Mouse (Mus musculus): ENCODE data around the gene Ripor2. TPM values are rescaled to one million over a fixed set of nuclear protein-coding genes. Genes with fewer than 3 reads are reported as not detected.
A peak's percentile ranks its signal among the peaks of the same experiment; 100 is the strongest.

Gene Ripor2
- polyA plus RNA-seq, 1 experiment from 2014 or later: 34.0 TPM

GRCm38 (mm10) chr13:24625071-24625470 lies 43.1 kb downstream of the Ripor2 start:
- Histone ChIP-seq H3K4me1 (peaks cover 21% of the 10 kb centered on the region), H3K27ac (peak overlapping the region; percentile 37; the same call in 1 of the 2 replicates), H3K4me3 (no peak overlapping the region), H3K4me2 (no peak overlapping the region), H3K36me3 (replicated peaks) (no peaks in the 10 kb centered on the region), H3K9me3 (no peaks in the 10 kb centered on the region), H3K9ac (no peak overlapping the region), H3K27me3 (replicated peaks) (no peaks in the 10 kb centered on the region)
- 12% methylated on average over 5 of the region's 5 CpGs for WGBS
- ATAC-seq (replicated peaks): peak; percentile 35

- no peak overlapping the region for H3K9ac ChIP-seq
- H3K27ac ChIP-seq: no peak overlapping the region
- no peaks in the 10 kb centered on the region for H3K9me3 ChIP-seq
- WGBS: 86% methylated on average over 6 of the region's 6 CpGs
- peaks cover 29% of the 10 kb centered on the region for H3K4me1 ChIP-seq
- no peak overlapping the region for H3K4me3 ChIP-seq
- no peak overlapping the region for H3K4me2 ChIP-seq
- H3K27me3 ChIP-seq (replicated peaks): no peaks in the 10 kb centered on the region
- H3K36me3 ChIP-seq (replicated peaks): no peaks in the 10 kb centered on the region
- ATAC-seq (replicated peaks): no peak
Observed at GRCm38 (mm10) chr13:24626698-24627436, 44.9 kb downstream of the Ripor2 start.

- Histone ChIP-seq H3K4me2 (no peak overlapping the region), H3K9ac (no peak overlapping the region), H3K27ac (peak overlapping the region; percentile 84), H3K4me1 (peaks cover 29% of the 10 kb centered on the region), H3K4me3 (no peak overlapping the region), H3K9me3 (no peaks in the 10 kb centered on the region), H3K27me3 (replicated peaks) (no peaks in the 10 kb centered on the region), H3K36me3 (replicated peaks) (no peaks in the 10 kb centered on the region)
- 88% methylated on average over 4 of the region's 4 CpGs for WGBS
- no peak for ATAC-seq (replicated peaks)
Observed at GRCm38 (mm10) chr13:24628192-24628591, 46.2 kb downstream of the Ripor2 start.

GRCm38 (mm10) chr13:24629073-24629621 lies 47.2 kb downstream of the Ripor2 start:
- ATAC-seq (replicated peaks): peak; percentile 87
- H3K9me3 ChIP-seq: no peaks in the 10 kb centered on the region
- H3K27ac ChIP-seq: peak overlapping the region; percentile 84
- 21% methylated on average over 6 of the region's 6 CpGs for WGBS
- H3K9ac ChIP-seq: no peak overlapping the region
- no peak overlapping the region for H3K4me2 ChIP-seq
- no peaks in the 10 kb centered on the region for H3K27me3 ChIP-seq (replicated peaks)
- no peak overlapping the region for H3K4me3 ChIP-seq
- no peaks in the 10 kb centered on the region for H3K36me3 ChIP-seq (replicated peaks)
- H3K4me1 ChIP-seq: peaks cover 29% of the 10 kb centered on the region

- WGBS: 32% methylated on average over 4 of the region's 4 CpGs
- H3K9me3 ChIP-seq: no peaks in the 10 kb centered on the region
- H3K27me3 ChIP-seq (replicated peaks): no peaks in the 10 kb centered on the region
- H3K4me1 ChIP-seq: peaks cover 29% of the 10 kb centered on the region
- H3K36me3 ChIP-seq (replicated peaks): no peaks in the 10 kb centered on the region
- no peak for ATAC-seq (replicated peaks)
- no peak overlapping the region for H3K4me3 ChIP-seq
- no peak overlapping the region for H3K9ac ChIP-seq
- H3K4me2 ChIP-seq: no peak overlapping the region
- peak overlapping the region; percentile 59 for H3K27ac ChIP-seq
Observed at GRCm38 (mm10) chr13:24630364-24630763, 48.4 kb downstream of the Ripor2 start.

GRCm38 (mm10) chr13:24632988-24633577 lies 51.1 kb downstream of the Ripor2 start:
- H3K9ac ChIP-seq: no peak overlapping the region
- peaks cover 36% of the 10 kb centered on the region for H3K4me1 ChIP-seq
- 66% methylated on average over 4 of the region's 4 CpGs for WGBS
- H3K4me2 ChIP-seq: no peak overlapping the region
- H3K4me3 ChIP-seq: no peak overlapping the region
- no peaks in the 10 kb centered on the region for H3K36me3 ChIP-seq (replicated peaks)
- H3K27ac ChIP-seq: no peak overlapping the region
- no peak for ATAC-seq (replicated peaks)
- H3K9me3 ChIP-seq: no peaks in the 10 kb centered on the region
- 0 out of 2 replicates have a peak, but pooled peaks cover 2% of the 10 kb centered on the region for H3K27me3 ChIP-seq (replicated peaks)

GRCm38 (mm10) chr13:24634346-24635120 lies 52.5 kb downstream of the Ripor2 start:
- Histone ChIP-seq H3K27me3 (replicated peaks) (0 out of 2 replicates have a peak, but pooled peaks cover 2% of the 10 kb centered on the region), H3K36me3 (replicated peaks) (no peaks in the 10 kb centered on the region), H3K4me3 (no peak overlapping the region), H3K9ac (no peak overlapping the region), H3K9me3 (no peaks in the 10 kb centered on the region), H3K4me2 (no peak overlapping the region), H3K4me1 (peaks cover 25% of the 10 kb centered on the region), H3K27ac (no peak overlapping the region)
- 88% methylated on average over 13 of the region's 13 CpGs for WGBS
- ATAC-seq (replicated peaks): no peak

- peak; percentile 75 for ATAC-seq (replicated peaks)
- H3K27me3 ChIP-seq (replicated peaks): 0 out of 2 replicates have a peak, but pooled peaks cover 2% of the 10 kb centered on the region
- WGBS: under 1% methylated on average over 61 of the region's 66 CpGs
- peak overlapping the region; percentile 74 for H3K4me3 ChIP-seq
- H3K4me1 ChIP-seq: peaks cover 35% of the 10 kb centered on the region
- H3K36me3 ChIP-seq (replicated peaks): no peaks in the 10 kb centered on the region
- H3K4me2 ChIP-seq: peak overlapping the region; percentile 79
- no peaks in the 10 kb centered on the region for H3K9me3 ChIP-seq
- H3K27ac ChIP-seq: peak overlapping the region; percentile 90
- peak overlapping the region; percentile 86 for H3K9ac ChIP-seq
Observed at GRCm38 (mm10) chr13:24638371-24639214, 56.6 kb downstream of the Ripor2 start.

GRCm38 (mm10) chr13:24639215-24640165 lies 57.5 kb downstream of the Ripor2 start:
- no peaks in the 10 kb centered on the region for H3K9me3 ChIP-seq
- H3K9ac ChIP-seq: peak overlapping the region; percentile 86
- 0 out of 2 replicates have a peak, but pooled peaks cover 2% of the 10 kb centered on the region for H3K27me3 ChIP-seq (replicated peaks)
- peak overlapping the region; percentile 74 for H3K4me3 ChIP-seq
- peak; percentile 46 for ATAC-seq (replicated peaks)
- H3K27ac ChIP-seq: peak overlapping the region; percentile 90
- peaks cover 35% of the 10 kb centered on the region for H3K4me1 ChIP-seq
- 11% methylated on average over 22 of the region's 22 CpGs for WGBS
- peak overlapping the region; percentile 79 for H3K4me2 ChIP-seq
- H3K36me3 ChIP-seq (replicated peaks): no peaks in the 10 kb centered on the region

- Histone ChIP-seq H3K9me3 (no peaks in the 10 kb centered on the region), H3K36me3 (replicated peaks) (no peaks in the 10 kb centered on the region), H3K4me2 (peak overlapping the region; percentile 79), H3K27me3 (replicated peaks) (0 out of 2 replicates have a peak, but pooled peaks cover 2% of the 10 kb centered on the region), H3K27ac (peak overlapping the region; percentile 90), H3K9ac (peak overlapping the region; percentile 86; the same call in 1 of the 2 replicates), H3K4me1 (peaks cover 35% of the 10 kb centered on the region), H3K4me3 (peak overlapping the region; percentile 74)
- ATAC-seq (replicated peaks): no peak
- 44% methylated on average over 4 of the region's 4 CpGs for WGBS
Observed at GRCm38 (mm10) chr13:24640166-24640560, 58.2 kb downstream of the Ripor2 start.

Measured in midbrain, embryonic 15.5 days (tissue).